Mouse (Mus musculus) MEL (cell line): ENCODE data around the gene Mcoln1. TPM values are rescaled to one million over a fixed set of nuclear protein-coding genes. Genes with fewer than 3 reads are reported as not detected.

Source experiments
- DNase-seq: peaks from one replicate; pipeline ENCODE4 v3.0.0; 2011; ENCODE audit warnings: low read depth, low spot score
- H3K27ac ChIP-seq: 2 replicates; pipeline ENCODE4 v1.5.1; 2012; ENCODE audit warnings: low read depth, mild to moderate bottlenecking, control low read depth, low read length, moderate library complexity; ENCODE audit not compliant: control insufficient read depth
- H3K27me3 ChIP-seq, 2 experiments: fragments of 150-350 bp in 1 of 2; sonication (generic) in 1 of 2; 2 replicates each; pipeline ENCODE4 v1.6.1; 2012; ENCODE audit warnings: low read length in 2 of 2, mild to moderate bottlenecking in 2 of 2, improper control_type of control experiment in 1 of 2, moderate library complexity in 1 of 2; ENCODE audit not compliant: insufficient read depth in 2 of 2, control insufficient read depth in 1 of 2
- H3K36me3 ChIP-seq, 2 experiments: 2 replicates each; pipeline ENCODE4 v1.6.1; 2012 to 2014; ENCODE audit warnings: low read length in 2 of 2, improper control_type of control experiment in 1 of 2, inconsistent platforms in 1 of 2, mild to moderate bottlenecking in 1 of 2; ENCODE audit not compliant: insufficient read depth in 2 of 2, control insufficient read depth in 1 of 2
- H3K4me1 ChIP-seq, 2 experiments: fragments of 150-350 bp in 1 of 2; sonication (generic) in 1 of 2; 2 replicates each; pipeline ENCODE4 v1.6.1; 2012; ENCODE audit warnings: low read length in 2 of 2, improper control_type of control experiment in 1 of 2, mild to moderate bottlenecking in 1 of 2; ENCODE audit not compliant: insufficient read depth in 2 of 2, control insufficient read depth in 1 of 2
- H3K4me3 ChIP-seq, 2 experiments: fragments of 150-350 bp in 1 of 2; sonication (generic) in 1 of 2; 2 replicates each; pipeline ENCODE4 v1.5.1; 2012; ENCODE audit warnings: low read depth in 2 of 2, low read length in 2 of 2, mild to moderate bottlenecking in 2 of 2, moderate library complexity in 2 of 2, control low read depth in 1 of 2, improper control_type of control experiment in 1 of 2; ENCODE audit not compliant: control insufficient read depth in 1 of 2, insufficient read depth in 1 of 2
- H3K79me2 ChIP-seq: 2 replicates; pipeline ENCODE4 v1.6.1; 2012; ENCODE audit warnings: mild to moderate bottlenecking, low read length, moderate library complexity; ENCODE audit not compliant: control insufficient read depth, poor library complexity, insufficient read depth
- H3K9ac ChIP-seq: 2 replicates; pipeline ENCODE4 v1.6.1; 2012; ENCODE audit warnings: low read depth, mild to moderate bottlenecking, control low read depth, low read length, moderate library complexity; ENCODE audit not compliant: control insufficient read depth, poor library complexity, severe bottlenecking
- H3K9me3 ChIP-seq: fragments of 150-350 bp; sonication (generic); replicated peaks from 2 replicates; pipeline ENCODE4 v1.6.1; 2012; ENCODE audit warnings: mild to moderate bottlenecking, low read length, improper control_type of control experiment, moderate library complexity; ENCODE audit not compliant: insufficient read depth
- BHLHE40 ChIP-seq: IDR thresholded peaks from 2 replicates; pipeline ENCODE4 v1.6.1; 2012; ENCODE audit warnings: low read depth, mild to moderate bottlenecking, inconsistent platforms, low read length, improper control_type of control experiment, borderline replicate concordance
- CHD1 ChIP-seq: IDR thresholded peaks from 2 replicates; pipeline ENCODE4 v1.6.1; 2012; ENCODE audit warnings: low read depth, mild to moderate bottlenecking, inconsistent platforms, low read length, improper control_type of control experiment
- CHD2 ChIP-seq: IDR thresholded peaks from 2 replicates; pipeline ENCODE4 v1.6.1; 2011; ENCODE audit warnings: low read length, improper control_type of control experiment
- ELF1 ChIP-seq: IDR thresholded peaks from 2 replicates; pipeline ENCODE4 v1.6.1; 2014; ENCODE audit warnings: low read depth, mild to moderate bottlenecking, inconsistent platforms, low read length, improper control_type of control experiment, moderate library complexity
- ETS1 ChIP-seq: IDR thresholded peaks from 2 replicates; pipeline ENCODE4 v1.6.1; 2012; ENCODE audit warnings: low read depth, mild to moderate bottlenecking, inconsistent platforms, low read length, improper control_type of control experiment, moderate library complexity
- GABPA ChIP-seq: IDR thresholded peaks from 2 replicates; pipeline ENCODE4 v1.6.1; 2012; ENCODE audit warnings: low read depth, mild to moderate bottlenecking, inconsistent platforms, low read length, improper control_type of control experiment, moderate library complexity
- HCFC1 ChIP-seq: IDR thresholded peaks from 2 replicates; pipeline ENCODE4 v1.6.1; 2012; ENCODE audit warnings: low read depth, mild to moderate bottlenecking, inconsistent platforms, low read length, improper control_type of control experiment, moderate library complexity
- MAFK ChIP-seq: IDR thresholded peaks from 2 replicates; pipeline ENCODE4 v1.6.1; 2011; ENCODE audit warnings: low read depth, mild to moderate bottlenecking, low read length, improper control_type of control experiment, borderline replicate concordance
- MAX ChIP-seq: IDR thresholded peaks from 2 replicates; pipeline ENCODE4 v1.6.1; 2011; ENCODE audit warnings: low read length, improper control_type of control experiment
- MAZ ChIP-seq: IDR thresholded peaks from 2 replicates; pipeline ENCODE4 v1.6.1; 2012; ENCODE audit warnings: low read depth, mild to moderate bottlenecking, inconsistent platforms, low read length, improper control_type of control experiment
- MEF2A ChIP-seq: IDR thresholded peaks from 2 replicates; pipeline ENCODE4 v1.6.1; 2014; ENCODE audit warnings: low read depth, mild to moderate bottlenecking, inconsistent platforms, low read length, improper control_type of control experiment; ENCODE audit not compliant: poor library complexity, insufficient replicate concordance, severe bottlenecking; ENCODE audit errors: extremely low read depth
- MXI1 ChIP-seq: IDR thresholded peaks from 2 replicates; pipeline ENCODE4 v1.6.1; 2011; ENCODE audit warnings: mild to moderate bottlenecking, low read depth, low read length, improper control_type of control experiment
- MYC ChIP-seq: IDR thresholded peaks from 2 replicates; pipeline ENCODE4 v1.6.1; 2011; ENCODE audit warnings: low read depth, mild to moderate bottlenecking, low read length, improper control_type of control experiment, moderate library complexity
- POLR2AphosphoS2 ChIP-seq: IDR thresholded peaks from 2 replicates; pipeline ENCODE4 v1.6.1; 2011; ENCODE audit warnings: low read length, improper control_type of control experiment
- POLR2AphosphoS5 ChIP-seq: IDR thresholded peaks from 2 replicates; pipeline ENCODE4 v1.6.1; 2012; ENCODE audit warnings: low read depth, borderline replicate concordance, mild to moderate bottlenecking, inconsistent platforms, low read length, moderate library complexity, mixed read lengths
- SIN3A ChIP-seq: IDR thresholded peaks from 2 replicates; pipeline ENCODE4 v1.6.1; 2012; ENCODE audit warnings: low read length, improper control_type of control experiment, inconsistent platforms
- SMC3 ChIP-seq: IDR thresholded peaks from 2 replicates; pipeline ENCODE4 v1.6.1; 2011; ENCODE audit warnings: low read depth, low read length, improper control_type of control experiment
- TBP ChIP-seq: IDR thresholded peaks from 2 replicates; pipeline ENCODE4 v1.8.0; 2011; ENCODE audit warnings: low read depth, low read length, improper control_type of control experiment
- TCF12 ChIP-seq: IDR thresholded peaks from 2 replicates; pipeline ENCODE4 v1.6.1; 2014; ENCODE audit warnings: low read depth, mild to moderate bottlenecking, inconsistent platforms, low read length, improper control_type of control experiment, moderate library complexity
- UBTF ChIP-seq: IDR thresholded peaks from 2 replicates; pipeline ENCODE4 v1.6.1; 2012; ENCODE audit warnings: low read depth, mild to moderate bottlenecking, inconsistent platforms, low read length, improper control_type of control experiment, moderate library complexity, borderline replicate concordance; ENCODE audit not compliant: insufficient read depth
- ZC3H11A ChIP-seq: IDR thresholded peaks from 2 replicates; pipeline ENCODE4 v1.6.1; 2012; ENCODE audit warnings: low read depth, mild to moderate bottlenecking, inconsistent platforms, low read length, improper control_type of control experiment
- ZKSCAN1 ChIP-seq: IDR thresholded peaks from 2 replicates; pipeline ENCODE4 v1.6.1; 2012; ENCODE audit warnings: low read depth, mild to moderate bottlenecking, inconsistent platforms, low read length, improper control_type of control experiment, moderate library complexity
- ZNF384 ChIP-seq: IDR thresholded peaks from 2 replicates; pipeline ENCODE4 v1.6.1; 2012; ENCODE audit warnings: low read depth, mild to moderate bottlenecking, inconsistent platforms, low read length, improper control_type of control experiment
- polyA plus RNA-seq, 2 experiments: library from polyadenylated mRNA; stranded (reverse) in 1 of 2; unstranded in 1 of 2; fragments of >175 nt in 1 of 2; fragments of >200 nt in 1 of 2; gene quantifications; 2 replicates each; pipeline versions ENCODE4 v1.2.1 to v1.2.4; 2012; ENCODE audit warnings: low replicate concordance in 2 of 2, low read depth in 1 of 2; ENCODE audit not compliant: insufficient read length in 2 of 2, insufficient read depth in 1 of 2, missing spikeins in 1 of 2
- total RNA-seq: library from RNA; depleted of rRNA; stranded (reverse); fragments of 300-350 nt; gene quantifications from 2 replicates; pipeline ENCODE4 v1.2.3, GENCODE M21; 2012

The Mcoln1 gene
- total and polyA plus RNA-seq, 3 experiments = 18.0 to 47.6 TPM; not detected in 1

DNA sequence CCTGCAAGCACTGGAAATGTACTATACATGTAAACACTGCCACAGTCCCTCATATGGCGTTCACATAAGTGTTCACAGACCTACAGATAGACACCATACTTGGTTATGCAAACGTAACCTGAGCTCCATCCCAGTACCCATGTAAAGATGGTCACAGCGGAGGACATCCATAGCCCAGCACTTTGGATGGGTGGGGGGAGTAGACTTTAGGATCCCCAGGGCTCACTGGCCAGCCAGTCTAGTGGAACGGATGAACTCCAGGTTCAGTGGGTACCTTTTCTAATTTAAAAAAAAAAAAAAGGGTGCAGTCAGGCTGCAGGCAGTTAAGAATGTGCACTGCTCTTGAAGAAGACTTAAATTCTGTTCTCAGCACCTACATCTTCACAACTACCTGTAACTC lies 39.8 kb downstream of the Mcoln1 start:
- H3K4me3 ChIP-seq = no peak overlapping the region
- H3K9me3 ChIP-seq = no peaks in the 10 kb centered on the region
- peaks cover 0 to 4% of the 10 kb centered on the region in 2 experiments; a peak in 1 of 4 replicates for H3K4me1 ChIP-seq
- no peaks in the 10 kb centered on the region for H3K79me2 ChIP-seq
- no peaks in the 10 kb centered on the region for H3K36me3 ChIP-seq
- no peaks in the 10 kb centered on the region for H3K27me3 ChIP-seq
- DNase-seq = no peak
- H3K27ac ChIP-seq = no peak overlapping the region
- no peak overlapping the region for H3K9ac ChIP-seq
- TF ChIP-seq MAZ = no peak
- TF ChIP-seq UBTF = no peak
- no peak for TF ChIP-seq MEF2A
- TF ChIP-seq HCFC1 = no peak
- no peak for TF ChIP-seq TBP
- TF ChIP-seq, all 39 proteins: peak for 0

DNA sequence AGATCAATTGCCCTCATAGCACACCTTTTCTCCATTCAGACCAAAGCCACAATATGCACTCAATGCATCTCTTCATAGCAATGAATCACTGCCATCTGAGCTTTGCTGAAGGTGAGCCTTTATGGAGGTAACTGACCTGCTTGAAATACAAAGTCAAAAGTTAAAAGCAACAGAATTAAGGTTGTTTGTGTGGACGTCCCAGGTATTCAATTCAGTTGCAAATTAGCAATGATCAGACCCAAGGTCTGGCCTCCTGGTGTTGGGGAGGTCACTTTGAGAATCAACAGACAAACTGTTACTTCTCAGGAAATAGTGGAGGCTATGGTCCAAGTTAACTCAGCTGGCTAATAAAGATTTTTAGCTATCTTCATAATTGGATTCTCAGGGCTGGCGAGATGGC lies 46.3 kb downstream of the Mcoln1 start:
- Histone ChIP-seq H3K9ac (no peak overlapping the region), H3K27ac (no peak overlapping the region), H3K4me3 (no peak overlapping the region), H3K27me3 (no peaks in the 10 kb centered on the region), H3K36me3 (no peaks in the 10 kb centered on the region), H3K4me1 (no peaks in the 10 kb centered on the region), H3K9me3 (no peaks in the 10 kb centered on the region), H3K79me2 (no peaks in the 10 kb centered on the region)
- DNase-seq = no peak
- no peak for TF ChIP-seq MAX
- no peak for TF ChIP-seq ELF1
- no peak for TF ChIP-seq MEF2A
- TF ChIP-seq BHLHE40 = no peak
- TF ChIP-seq ETS1 = no peak
- TF ChIP-seq SIN3A = no peak
- no peak for TF ChIP-seq ZKSCAN1
- no peak for TF ChIP-seq MAFK
- TF ChIP-seq CHD1 = no peak
- TF ChIP-seq TBP = no peak
- no peak for TF ChIP-seq POLR2AphosphoS5
- no peak for TF ChIP-seq GABPA
- no peak for TF ChIP-seq SMC3
- no peak for TF ChIP-seq MXI1
- no peak for TF ChIP-seq MYC
- no peak for TF ChIP-seq TCF12
- no peak for TF ChIP-seq POLR2AphosphoS2
- TF ChIP-seq CHD2 = no peak
- no peak for TF ChIP-seq ZC3H11A
- TF ChIP-seq ZNF384 = no peak
